Mouse (Mus musculus) forebrain, embryonic 11.5 days (tissue): ENCODE measurements at regions not wholly inside any gene's neighbourhood (a gene's known extent, or its start where the extent isn't known, plus 50 kb on each side); places are given as distances from the start of the nearest gene placed in this dataset.

Experiments used
- ATAC-seq: fragments of 200-750 bp; cut with Nextera tagmentation; replicated peaks from 2 replicates; pipeline ENCODE4 v1.8.0; 2017; ENCODE audit warnings: moderate TSS enrichment; ENCODE audit not compliant: low FRiP score
- DNase-seq: peaks from one replicate; pipeline ENCODE4 v3.0.0-alpha.2; 2017; ENCODE audit warnings: low spot score
- H3K27ac ChIP-seq: fragments of 300-500 bp; sonication (generic); 2 replicates; pipeline ENCODE4 v1.5.1; 2014; ENCODE audit warnings: low read depth, low read length
- H3K27me3 ChIP-seq: fragments of 300-500 bp; sonication (generic); 2 replicates; pipeline ENCODE4 v1.6.1; 2014; ENCODE audit warnings: mild to moderate bottlenecking, low read length, mixed read lengths; ENCODE audit not compliant: control insufficient read depth, insufficient read depth
- H3K36me3 ChIP-seq: fragments of 300-500 bp; sonication (generic); 2 replicates; pipeline ENCODE4 v1.6.1; 2014; ENCODE audit warnings: mild to moderate bottlenecking, low read length, moderate library complexity, mixed read lengths; ENCODE audit not compliant: control insufficient read depth, insufficient read depth
- H3K4me1 ChIP-seq: fragments of 300-500 bp; sonication (generic); replicated peaks from 2 replicates; pipeline ENCODE4 v1.6.1; 2014; ENCODE audit warnings: low read length, mixed read lengths; ENCODE audit not compliant: control insufficient read depth, insufficient read depth
- H3K4me2 ChIP-seq: fragments of 300-500 bp; sonication (generic); 2 replicates; pipeline ENCODE4 v1.6.1; 2014; ENCODE audit warnings: low read depth, mild to moderate bottlenecking, low read length, moderate library complexity, mixed read lengths; ENCODE audit not compliant: severe bottlenecking
- H3K4me3 ChIP-seq: fragments of 300-500 bp; sonication (generic); 2 replicates; pipeline ENCODE4 v1.5.1; 2014; ENCODE audit warnings: low read depth, low read length
- H3K9ac ChIP-seq: fragments of 300-500 bp; sonication (generic); 2 replicates; pipeline ENCODE4 v1.6.1; 2014; ENCODE audit warnings: low read length
- H3K9me3 ChIP-seq: fragments of 300-500 bp; sonication (generic); 2 replicates; pipeline ENCODE4 v1.6.1; 2016; ENCODE audit warnings: low read length, mixed read lengths; ENCODE audit not compliant: control insufficient read depth
- WGBS: fragments of 180-500 bp; shearing (Covaris S2); extraction: QIAGEN DNeasy Blood & Tissue Kit; methylation state at CpG from one replicate; pipeline ENCODE4 v1.1.7; 2014; 5-methylcytosine and 5-hydroxymethylcytosine counted together

GRCm38 (mm10) chr13:63757061-63757460 is 58.0 kb upstream of the Ercc6l2 start:
- Histone ChIP-seq H3K4me3 (no peak overlapping the region), H3K36me3 (no peaks in the 10 kb centered on the region), H3K4me2 (no peak overlapping the region), H3K27me3 (no peaks in the 10 kb centered on the region), H3K9me3 (no peaks in the 10 kb centered on the region), H3K27ac (no peak overlapping the region), H3K4me1 (no peaks in the 10 kb centered on the region), H3K9ac (no peak overlapping the region)
- ATAC-seq (no peak), DNase-seq (no peak)
- WGBS, result 81% methylated on average over 5 of the region's 5 CpGs

- Histone ChIP-seq H3K9me3 (no peaks in the 10 kb centered on the region), H3K4me3 (no peak overlapping the region), H3K27ac (no peak overlapping the region), H3K27me3 (no peaks in the 10 kb centered on the region), H3K4me2 (no peak overlapping the region), H3K36me3 (no peaks in the 10 kb centered on the region), H3K9ac (no peak overlapping the region), H3K4me1 (no peaks in the 10 kb centered on the region)
- no peak for ATAC-seq
- no peak for DNase-seq
Observed at GRCm38 (mm10) chr13:63761542-63761941, 53.5 kb upstream of the Ercc6l2 start.
